Mouse (Mus musculus) heart, embryonic 14.5 days (tissue): ENCODE data around the gene Lman2. TPM values are rescaled to one million over a fixed set of nuclear protein-coding genes. Genes with fewer than 3 reads are reported as not detected.
A peak's percentile ranks its signal among the peaks of the same experiment; 100 is the strongest.

Experiments used
- ATAC-seq: fragments of 200-750 bp; cut with Nextera tagmentation; 2 replicates; pipeline ENCODE4 v1.8.0; 2017; ENCODE audit warnings: low read depth, moderate TSS enrichment; ENCODE audit not compliant: insufficient number of reproducible peaks, insufficient read depth, low FRiP score
- H3K27ac ChIP-seq, 2 experiments: fragments of 200-500 bp in 1 of 2; fragments of 300-500 bp in 1 of 2; sonication (generic) in 1 of 2; replicated peaks in 1 of 2; 2 replicates each; pipeline ENCODE4 v1.5.1; 2012 to 2014; ENCODE audit warnings: low read depth in 2 of 2, low read length in 2 of 2, control low read depth in 1 of 2, mild to moderate bottlenecking in 1 of 2, mixed read lengths in 1 of 2; ENCODE audit not compliant: control insufficient read depth in 1 of 2, insufficient read depth in 1 of 2
- H3K27me3 ChIP-seq: fragments of 300-500 bp; sonication (generic); 2 replicates; pipeline ENCODE4 v1.6.1; 2014; ENCODE audit warnings: mild to moderate bottlenecking, low read length, control low read depth; ENCODE audit not compliant: control insufficient read depth, insufficient read depth
- H3K36me3 ChIP-seq: fragments of 300-500 bp; sonication (generic); 2 replicates; pipeline ENCODE4 v1.6.1; 2014; ENCODE audit warnings: mild to moderate bottlenecking, control low read depth, low read length, mixed read lengths; ENCODE audit not compliant: control insufficient read depth, insufficient read depth
- H3K4me1 ChIP-seq, 2 experiments: fragments of 200-500 bp in 1 of 2; fragments of 300-500 bp in 1 of 2; sonication (generic) in 1 of 2; 2 replicates each; pipeline ENCODE4 v1.6.1; 2012 to 2014; ENCODE audit warnings: low read length in 2 of 2, control low read depth in 1 of 2, mixed read lengths in 1 of 2; ENCODE audit not compliant: control insufficient read depth in 2 of 2, insufficient read depth in 2 of 2
- H3K4me2 ChIP-seq: fragments of 300-500 bp; sonication (generic); 2 replicates; pipeline ENCODE4 v1.6.1; 2014; ENCODE audit warnings: mild to moderate bottlenecking, low read length
- H3K4me3 ChIP-seq, 2 experiments: fragments of 200-500 bp in 1 of 2; fragments of 300-500 bp in 1 of 2; sonication (generic) in 1 of 2; 2 replicates each; pipeline ENCODE4 v1.5.1; 2012 to 2014; ENCODE audit warnings: low read length in 2 of 2, mild to moderate bottlenecking in 2 of 2, control low read depth in 1 of 2, low read depth in 1 of 2, moderate library complexity in 1 of 2; ENCODE audit not compliant: control insufficient read depth in 1 of 2, insufficient read depth in 1 of 2
- H3K9ac ChIP-seq: fragments of 300-500 bp; sonication (generic); 2 replicates; pipeline ENCODE4 v1.6.1; 2014; ENCODE audit warnings: mild to moderate bottlenecking, low read length
- H3K9me3 ChIP-seq: fragments of 300-500 bp; sonication (generic); 2 replicates; pipeline ENCODE4 v1.6.1; 2016; ENCODE audit warnings: low read length, control low read depth; ENCODE audit not compliant: control insufficient read depth
- WGBS: fragments of 180-500 bp; shearing (Covaris S2); extraction: QIAGEN DNeasy Blood & Tissue Kit; methylation state at CpG from one replicate; pipeline ENCODE4 v1.1.7; 2014; 5-methylcytosine and 5-hydroxymethylcytosine counted together
- polyA plus RNA-seq: library from polyadenylated mRNA; unstranded; fragments of >200 nt; fragmentation: Nextera tagmentation; extraction: Ambion mirVana; gene quantifications from 2 replicates; pipeline ENCODE4 v1.2.1, GENCODE M21; 2014

The Lman2 gene
- polyA plus RNA-seq, 1 experiment from 2014 or later: 73.6 TPM

GRCm38 (mm10) chr13:55390644-55391043 is 28.1 kb upstream of the Lman2 start:
- ATAC-seq: no peak
- Histone ChIP-seq H3K4me2 (no peak overlapping the region), H3K27ac (no peak overlapping the region), H3K4me1 (no peaks in the 10 kb centered on the region), H3K36me3 (no peaks in the 10 kb centered on the region), H3K27me3 (0 out of 2 replicates have a peak, but pooled peaks cover 5% of the 10 kb centered on the region), H3K9ac (no peak overlapping the region), H3K9me3 (no peaks in the 10 kb centered on the region), H3K4me3 (no peak overlapping the region)
- WGBS: 76% methylated on average over 3 of the region's 3 CpGs

- H3K9ac ChIP-seq: no peak overlapping the region
- no peaks in the 10 kb centered on the region for H3K9me3 ChIP-seq
- peaks cover 53% of the 10 kb centered on the region for H3K27me3 ChIP-seq
- WGBS: 72% methylated on average over 4 of the region's 4 CpGs
- H3K36me3 ChIP-seq: no peaks in the 10 kb centered on the region
- H3K4me2 ChIP-seq: no peak overlapping the region
- H3K4me3 ChIP-seq: no peak overlapping the region
- no peak overlapping the region for H3K27ac ChIP-seq
- no peak for ATAC-seq
- H3K4me1 ChIP-seq: no peaks in the 10 kb centered on the region; a peak in 1 of 4 replicates
These were observed 19.2 kb upstream of the Lman2 start for GRCm38 (mm10) chr13:55381790-55382189.

DNA sequence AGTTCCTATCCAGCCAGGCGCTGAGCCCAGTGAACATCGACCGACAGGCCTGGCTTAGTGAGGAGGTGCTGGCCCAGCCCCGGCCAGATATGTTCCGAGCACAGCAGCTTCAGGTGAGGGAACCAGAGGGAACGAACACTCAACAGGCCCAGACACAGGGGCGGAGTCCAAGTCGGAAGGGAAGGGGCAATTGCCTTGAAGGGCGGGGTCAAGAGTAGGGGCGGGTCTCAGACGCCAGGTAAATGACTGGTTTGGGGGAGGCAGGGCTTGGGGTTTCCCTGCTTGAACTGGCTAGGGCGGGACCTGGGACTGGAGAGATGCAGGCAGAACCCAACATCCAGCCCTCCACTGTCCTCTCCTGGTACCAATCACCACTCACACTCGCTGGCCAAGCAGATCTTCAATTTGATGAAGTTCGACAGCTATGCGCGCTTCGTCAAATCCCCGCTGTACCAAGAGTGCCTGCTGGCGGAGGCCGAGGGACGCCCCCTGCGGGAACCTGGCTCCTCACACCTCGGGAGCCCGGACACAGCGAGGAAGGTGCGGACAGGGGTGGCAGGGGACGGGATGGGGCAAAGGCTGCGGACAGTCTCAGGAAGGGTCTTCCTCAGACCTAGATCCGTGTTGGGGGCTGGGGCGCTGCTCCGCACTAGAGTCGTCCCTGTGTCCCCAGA is 16.5 kb upstream of the Lman2 start:
- H3K9ac ChIP-seq: no peak overlapping the region
- H3K4me2 ChIP-seq: peak overlapping the region; percentile 25; the same call in 1 of the 2 replicates
- H3K4me3 ChIP-seq: no peak overlapping the region; a peak in 1 of 4 replicates
- WGBS: 3% methylated on average over 32 of the region's 32 CpGs
- no peaks in the 10 kb centered on the region; a peak in 1 of 4 replicates for H3K4me1 ChIP-seq
- no peak for ATAC-seq
- H3K36me3 ChIP-seq: no peaks in the 10 kb centered on the region
- H3K9me3 ChIP-seq: no peaks in the 10 kb centered on the region
- H3K27me3 ChIP-seq: peaks cover 66% of the 10 kb centered on the region
- no peak overlapping the region for H3K27ac ChIP-seq

DNA sequence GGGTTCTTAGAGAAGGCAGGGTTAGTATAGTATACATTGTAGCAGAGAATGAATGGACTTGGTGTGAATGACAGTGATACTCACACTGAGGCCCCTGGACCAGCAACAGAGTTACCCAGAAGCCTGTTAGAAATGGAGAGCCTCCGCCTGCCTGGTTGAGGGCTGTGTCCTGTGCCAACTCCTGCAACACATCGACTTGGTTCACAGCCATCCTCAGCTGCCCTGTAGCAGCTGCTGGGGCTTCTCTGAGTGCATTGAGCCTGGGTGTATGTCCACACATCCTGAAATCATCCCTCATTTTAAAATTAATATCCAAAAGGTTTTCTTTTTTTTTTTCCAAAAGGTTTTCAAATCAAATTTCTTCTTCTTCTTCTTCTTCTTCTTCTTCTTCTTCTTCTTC is 13.3 kb upstream of the Lman2 start:
- Histone ChIP-seq H3K27ac (no peak overlapping the region), H3K4me3 (no peak overlapping the region), H3K36me3 (no peaks in the 10 kb centered on the region), H3K4me2 (no peak overlapping the region), H3K4me1 (no peaks in the 10 kb centered on the region; a peak in 1 of 4 replicates), H3K9me3 (no peaks in the 10 kb centered on the region), H3K9ac (no peak overlapping the region), H3K27me3 (peaks cover 78% of the 10 kb centered on the region)
- WGBS: 49% methylated on average over 2 of the region's 2 CpGs
- no peak for ATAC-seq

DNA sequence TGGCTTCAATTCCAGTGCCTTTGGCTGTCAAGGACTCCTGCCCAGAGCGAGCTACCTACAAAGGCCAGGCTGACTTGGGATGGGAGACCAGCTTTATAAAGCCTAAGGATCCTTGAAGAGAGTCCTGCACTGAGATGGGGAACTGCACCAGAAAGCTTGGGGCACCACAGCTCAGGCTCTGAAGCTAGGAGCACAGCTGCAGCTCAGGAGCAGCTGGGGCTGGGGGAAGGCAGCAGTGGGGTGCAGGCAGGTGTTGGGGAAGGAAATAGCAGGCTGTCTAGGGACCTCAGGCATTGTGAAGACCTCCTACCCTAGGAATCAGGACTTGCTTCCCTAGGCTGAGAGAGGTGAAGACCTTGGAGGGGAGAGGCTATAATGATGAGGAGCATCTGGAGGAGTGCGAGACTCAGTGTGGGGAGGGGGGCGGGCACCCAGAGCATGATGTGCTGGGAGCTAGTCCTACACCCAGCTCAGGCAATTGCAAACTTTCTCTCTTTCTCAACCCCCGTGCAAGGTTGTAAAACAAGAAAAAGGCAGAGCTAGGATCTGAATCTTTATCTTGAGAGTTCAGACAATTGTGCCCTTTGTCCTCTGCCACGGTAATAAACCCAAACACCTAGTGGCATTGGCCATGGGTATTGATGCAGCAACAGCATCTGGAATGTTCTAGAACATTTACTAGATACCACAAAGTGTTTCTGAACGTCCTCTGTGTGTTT is 11.8 kb upstream of the Lman2 start:
- Histone ChIP-seq H3K4me3 (no peak overlapping the region), H3K9me3 (no peaks in the 10 kb centered on the region), H3K27me3 (peaks cover 63% of the 10 kb centered on the region), H3K4me1 (peaks cover 0 to 3% of the 10 kb centered on the region in 2 experiments; a peak in 2 of 4 replicates), H3K9ac (no peak overlapping the region), H3K36me3 (no peaks in the 10 kb centered on the region), H3K4me2 (no peak overlapping the region), H3K27ac (no peak overlapping the region)
- no peak for ATAC-seq
- WGBS: 54% methylated on average over 6 of the region's 6 CpGs

DNA sequence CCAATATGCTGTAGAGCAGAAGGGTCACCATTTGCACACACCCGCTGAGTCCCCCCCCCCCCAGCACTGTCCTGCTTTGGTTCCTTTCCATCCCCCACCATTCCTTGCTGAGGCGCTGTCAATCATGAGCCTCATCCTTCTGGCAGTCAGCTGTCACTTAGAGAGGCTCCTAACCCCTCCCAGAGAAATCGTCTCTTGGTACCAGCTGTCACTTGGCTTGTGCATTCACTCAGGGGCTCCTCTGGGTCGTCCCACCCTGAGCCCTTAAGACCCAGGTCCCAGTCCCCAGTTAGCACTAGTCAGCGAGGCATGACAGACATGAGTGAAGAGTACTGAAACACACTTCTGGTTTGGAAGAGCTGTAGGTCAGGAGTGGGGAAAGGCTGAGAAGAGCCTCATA is 9.2 kb upstream of the Lman2 start:
- H3K36me3 ChIP-seq: no peaks in the 10 kb centered on the region
- H3K9ac ChIP-seq: no peak overlapping the region
- no peak for ATAC-seq
- no peak overlapping the region for H3K4me2 ChIP-seq
- H3K27me3 ChIP-seq: peaks cover 40% of the 10 kb centered on the region
- H3K27ac ChIP-seq: no peak overlapping the region
- no peaks in the 10 kb centered on the region for H3K9me3 ChIP-seq
- 44% methylated on average over 4 of the region's 5 CpGs for WGBS
- no peak overlapping the region for H3K4me3 ChIP-seq
- H3K4me1 ChIP-seq: peaks cover 0 to 3% of the 10 kb centered on the region in 2 experiments; a peak in 1 of 4 replicates

DNA sequence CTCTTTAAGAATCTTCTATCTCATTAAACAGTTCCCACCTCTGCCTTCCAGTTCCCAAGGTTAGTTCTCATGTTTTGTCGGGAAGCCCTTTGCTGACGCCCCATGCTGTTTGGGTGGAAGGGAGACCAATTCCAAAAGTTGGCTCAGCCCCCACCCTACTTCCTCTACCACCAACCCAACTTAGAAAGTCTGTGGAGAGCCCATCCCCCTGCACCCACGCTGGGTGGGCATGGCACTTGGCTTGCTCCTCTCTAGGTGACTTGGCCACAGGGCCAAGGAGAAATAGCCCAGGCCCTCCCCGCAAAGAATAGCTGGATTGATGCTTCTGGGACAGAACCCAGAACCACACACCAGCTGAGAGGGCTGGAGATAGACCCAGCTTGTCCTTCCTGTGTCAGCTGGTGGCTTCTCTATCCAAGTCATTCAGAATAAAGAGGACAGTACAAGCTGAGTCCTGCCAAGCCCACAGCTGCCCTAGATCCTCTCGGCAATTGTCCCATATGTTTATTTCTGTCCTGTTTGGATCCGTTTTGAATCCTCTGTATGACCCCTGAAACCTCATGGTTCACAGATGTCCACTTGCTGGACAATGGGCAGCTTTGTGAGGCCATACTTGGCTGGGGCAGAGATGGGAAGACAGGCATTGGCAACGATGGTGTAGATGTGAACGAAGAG is 8.6 kb upstream of the Lman2 start:
- no peak overlapping the region for H3K4me3 ChIP-seq
- H3K4me2 ChIP-seq: no peak overlapping the region
- H3K9ac ChIP-seq: no peak overlapping the region
- no peak for ATAC-seq
- peaks cover 0 to 3% of the 10 kb centered on the region in 2 experiments; a peak in 1 of 4 replicates for H3K4me1 ChIP-seq
- WGBS: 66% methylated on average over 8 of the region's 8 CpGs
- H3K27ac ChIP-seq: no peak overlapping the region
- no peaks in the 10 kb centered on the region for H3K36me3 ChIP-seq
- H3K9me3 ChIP-seq: no peaks in the 10 kb centered on the region
- peaks cover 40% of the 10 kb centered on the region for H3K27me3 ChIP-seq
